Mouse (Mus musculus) liver, embryonic 14.5 days (tissue): ENCODE measurements around the gene Gm8374. TPM values are rescaled to one million over a fixed set of nuclear protein-coding genes. Genes with fewer than 3 reads are reported as not detected.
"Not testable (repeated sequence)": the region's sequence is repeated elsewhere in the genome, so short reads cannot be mapped to it uniquely, and the experiment has no call there.

Experiments used
- ATAC-seq: fragments of 200-750 bp; cut with Nextera tagmentation; 2 replicates; pipeline ENCODE4 v1.8.0; 2017; ENCODE audit warnings: moderate number of reproducible peaks, mild to moderate bottlenecking, moderate library complexity; ENCODE audit not compliant: insufficient read depth
- DNase-seq, 3 experiments: peaks; one replicate each; pipeline ENCODE4 v3.0.0-alpha.2; 2012 to 2013; ENCODE audit warnings: low read depth in 3 of 3, low spot score in 3 of 3
- H3K27ac ChIP-seq: fragments of 300-500 bp; sonication (generic); 2 replicates; pipeline ENCODE4 v1.5.1; 2014; ENCODE audit warnings: moderate library complexity, mild to moderate bottlenecking, control low read depth, inconsistent platforms
- H3K27me3 ChIP-seq: fragments of 300-500 bp; sonication (generic); 2 replicates; pipeline ENCODE4 v1.6.1; 2014; ENCODE audit warnings: mild to moderate bottlenecking, low read length, moderate library complexity; ENCODE audit not compliant: control insufficient read depth, insufficient read depth
- H3K36me3 ChIP-seq: fragments of 300-500 bp; sonication (generic); replicated peaks from 2 replicates; pipeline ENCODE4 v1.6.1; 2014; ENCODE audit warnings: low read depth; ENCODE audit not compliant: control insufficient read depth, insufficient read depth
- H3K4me1 ChIP-seq, 2 experiments: fragments of 200-500 bp in 1 of 2; fragments of 300-500 bp in 1 of 2; sonication (generic) in 1 of 2; replicated peaks; 2 replicates each; pipeline ENCODE4 v1.6.1; 2012 to 2014; ENCODE audit warnings: antibody characterized with exemption in 1 of 2, inconsistent platforms in 1 of 2, low read length in 1 of 2; ENCODE audit not compliant: control insufficient read depth in 2 of 2, insufficient read depth in 2 of 2
- H3K4me2 ChIP-seq: fragments of 300-500 bp; sonication (generic); 2 replicates; pipeline ENCODE4 v1.6.1; 2014; ENCODE audit warnings: low read depth, mild to moderate bottlenecking, control low read depth, moderate library complexity
- H3K4me3 ChIP-seq, 2 experiments: fragments of 200-500 bp in 1 of 2; fragments of 300-500 bp in 1 of 2; sonication (generic) in 1 of 2; 2 replicates each; pipeline ENCODE4 v1.5.1; 2012 to 2014; ENCODE audit warnings: low read depth in 2 of 2, low read length in 2 of 2, mild to moderate bottlenecking in 2 of 2, control low read depth in 1 of 2, inconsistent platforms in 1 of 2, moderate library complexity in 1 of 2; ENCODE audit not compliant: insufficient read depth in 1 of 2
- H3K9ac ChIP-seq: fragments of 300-500 bp; sonication (generic); replicated peaks from 2 replicates; pipeline ENCODE4 v1.6.1; 2014; ENCODE audit warnings: mild to moderate bottlenecking, control low read depth, moderate library complexity
- H3K9me3 ChIP-seq: fragments of 300-500 bp; sonication (generic); 2 replicates; pipeline ENCODE4 v1.6.1; 2016; ENCODE audit warnings: low read length, mixed read lengths; ENCODE audit not compliant: control insufficient read depth
- WGBS: fragments of 180-500 bp; shearing (Covaris S2); extraction: QIAGEN DNeasy Blood & Tissue Kit; methylation state at CpG from one replicate; pipeline ENCODE4 v1.1.7; 2014; ENCODE audit not compliant: insufficient replicate concordance; 5-methylcytosine and 5-hydroxymethylcytosine counted together
- polyA plus RNA-seq, 2 experiments: library from polyadenylated mRNA; depleted of rRNA in 1 of 2; stranded (reverse) in 1 of 2; unstranded in 1 of 2; fragments of >200 nt; fragmentation: Nextera tagmentation in 1 of 2; extraction: Ambion mirVana in 1 of 2; gene quantifications; 2 replicates each; pipeline versions ENCODE4 v1.2.1 to v1.2.3; 2012 to 2014

The Gm8374 gene
- polyA plus RNA-seq (2012; rRNA removed) = not detected in 2 replicates
- polyA plus RNA-seq (2014; fragmentation: Nextera tagmentation; extraction: Ambion mirVana) = not detected in 2 replicates

GRCm38 (mm10) chr14:7365034-7365433, at the start of gene Gm8374:
Gene Gm8374 (minus strand): TSS chr14:7365134.
- not testable (repeated sequence) for H3K4me1 ChIP-seq, ATAC-seq, DNase-seq, H3K27ac ChIP-seq, H3K9ac ChIP-seq, H3K9me3 ChIP-seq, H3K4me3 ChIP-seq, H3K27me3 ChIP-seq, H3K36me3 ChIP-seq, H3K4me2 ChIP-seq
- WGBS = 40% methylated on average over 3 of the region's 3 CpGs

- DNase-seq, H3K4me2 ChIP-seq, H3K27ac ChIP-seq, H3K9me3 ChIP-seq, H3K27me3 ChIP-seq, H3K9ac ChIP-seq, H3K4me3 ChIP-seq, ATAC-seq, H3K4me1 ChIP-seq, H3K36me3 ChIP-seq: not testable (repeated sequence)
- WGBS = no CpG with 5 or more reads among the region's 1 CpGs
Observed at GRCm38 (mm10) chr14:7332295-7332694, 32.6 kb downstream of the Gm8374 start, which contains the start of gene Gm5797. Gene Gm5797 (minus strand): TSS chr14:7332395.

- not testable (repeated sequence) for H3K4me2 ChIP-seq, H3K27ac ChIP-seq, ATAC-seq, H3K4me1 ChIP-seq, H3K9me3 ChIP-seq, H3K27me3 ChIP-seq, DNase-seq, H3K9ac ChIP-seq, H3K36me3 ChIP-seq, H3K4me3 ChIP-seq
- 2% methylated on average over 13 of the region's 19 CpGs for WGBS
Observed at GRCm38 (mm10) chr14:7315093-7315492, 49.8 kb downstream of the Gm8374 start.

GRCm38 (mm10) chr14:7314661-7315060, 50.3 kb downstream of the Gm8374 start, which contains the start of gene Gm3739:
Gene Gm3739 (minus strand): TSS chr14:7315049.
- H3K9ac ChIP-seq, H3K4me1 ChIP-seq, DNase-seq, ATAC-seq, H3K27ac ChIP-seq, H3K36me3 ChIP-seq, H3K4me3 ChIP-seq, H3K9me3 ChIP-seq, H3K27me3 ChIP-seq, H3K4me2 ChIP-seq: not testable (repeated sequence)
- WGBS = 2% methylated on average over 15 of the region's 35 CpGs

Other genes with a start within 250 kb of the Gm8374 start
- gene Gm6676, start 239.7 kb downstream of the Gm8374 start, polyA plus RNA-seq (2012; rRNA removed) = not detected in 2 replicates
- gene Gm6676, start 239.7 kb downstream of the Gm8374 start, polyA plus RNA-seq (2014; fragmentation: Nextera tagmentation; extraction: Ambion mirVana) = not detected in 2 replicates
- gene Gm3512, start 190.6 kb downstream of the Gm8374 start, polyA plus RNA-seq (2012; rRNA removed) = 0.16 and 0.17 TPM in 2 replicates
- gene Gm3512, start 190.6 kb downstream of the Gm8374 start, polyA plus RNA-seq (2014; fragmentation: Nextera tagmentation; extraction: Ambion mirVana) = 0.09 TPM in 1 of 2 replicates, not detected in the other
- not detected in 2 replicates for gene Gm16434, start 170.6 kb downstream of the Gm8374 start, polyA plus RNA-seq (2012; rRNA removed)
- gene Gm16434, start 170.6 kb downstream of the Gm8374 start, polyA plus RNA-seq (2014; fragmentation: Nextera tagmentation; extraction: Ambion mirVana) = not detected in 2 replicates
- not detected in 2 replicates for gene Gm3727, start 100.4 kb downstream of the Gm8374 start, polyA plus RNA-seq (2012; rRNA removed)
- gene Gm3727, start 100.4 kb downstream of the Gm8374 start, polyA plus RNA-seq (2014; fragmentation: Nextera tagmentation; extraction: Ambion mirVana) = not detected in 2 replicates
- gene Gm3739, start 50.1 kb downstream of the Gm8374 start, polyA plus RNA-seq (2012; rRNA removed) = 0.03 and 0.04 TPM in 2 replicates
- gene Gm3739, start 50.1 kb downstream of the Gm8374 start, polyA plus RNA-seq (2014; fragmentation: Nextera tagmentation; extraction: Ambion mirVana) = not detected in 2 replicates
- gene Gm5797, start 32.7 kb downstream of the Gm8374 start, polyA plus RNA-seq (2012; rRNA removed) = not detected in 2 replicates
- not detected in 2 replicates for gene Gm5797, start 32.7 kb downstream of the Gm8374 start, polyA plus RNA-seq (2014; fragmentation: Nextera tagmentation; extraction: Ambion mirVana)
- not detected in 2 replicates for gene Gm3755, start 85.8 kb upstream of the Gm8374 start, polyA plus RNA-seq (2012; rRNA removed)
- gene Gm3755, start 85.8 kb upstream of the Gm8374 start, polyA plus RNA-seq (2014; fragmentation: Nextera tagmentation; extraction: Ambion mirVana) = not detected in 2 replicates
- gene Gm3752, start 118.6 kb upstream of the Gm8374 start, polyA plus RNA-seq (2012; rRNA removed) = 0.03 TPM in 1 of 2 replicates, not detected in the other
- not detected in 2 replicates for gene Gm3752, start 118.6 kb upstream of the Gm8374 start, polyA plus RNA-seq (2014; fragmentation: Nextera tagmentation; extraction: Ambion mirVana)
- gene Gm3558, start 203.4 kb upstream of the Gm8374 start, polyA plus RNA-seq (2012; rRNA removed) = 0.02 TPM in 1 of 2 replicates, not detected in the other
- not detected in 2 replicates for gene Gm3558, start 203.4 kb upstream of the Gm8374 start, polyA plus RNA-seq (2014; fragmentation: Nextera tagmentation; extraction: Ambion mirVana)
- not detected in 2 replicates for gene Gm10338, start 230.5 kb upstream of the Gm8374 start, polyA plus RNA-seq (2012; rRNA removed)
- gene Gm10338, start 230.5 kb upstream of the Gm8374 start, polyA plus RNA-seq (2014; fragmentation: Nextera tagmentation; extraction: Ambion mirVana) = not detected in 2 replicates